Mouse (Mus musculus): Measurements from ENCODE around the gene Taf1b. TPM values are rescaled to one million over a fixed set of nuclear protein-coding genes. Genes with fewer than 3 reads are reported as not detected.

The Taf1b gene
- polyA plus RNA-seq, 1 experiment from 2014 or later = 27.6 TPM

DNA sequence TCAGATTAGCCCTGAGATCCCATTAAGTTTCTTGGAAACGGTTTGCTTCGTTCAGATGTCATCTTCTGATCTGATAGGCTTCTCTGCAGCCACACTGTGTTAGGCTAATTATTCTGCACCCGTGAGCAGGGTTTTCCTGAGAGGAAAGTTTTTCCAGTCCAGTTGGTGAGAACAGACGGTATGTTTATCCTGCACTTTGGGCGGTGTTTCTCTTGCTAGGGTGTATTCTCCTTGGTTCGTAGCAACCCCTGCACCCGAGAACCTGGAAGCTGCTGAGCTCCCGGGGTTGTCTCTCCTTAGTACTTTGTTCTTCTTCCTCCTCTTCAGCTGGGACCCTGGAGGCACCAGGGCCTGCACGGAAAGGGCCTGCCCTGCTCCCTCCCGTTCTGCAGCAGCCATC lies 108.0 kb downstream of the Taf1b start:
- no peak for TF ChIP-seq CTCF (IDR thresholded peaks at IDR 0.05; ENCODE audit: low read depth)
- no peak overlapping the region for H3K27ac ChIP-seq
- no peaks in the 10 kb centered on the region for H3K36me3 ChIP-seq (ENCODE audit: insufficient read depth, low read length)
- no peak overlapping the region for H3K4me3 ChIP-seq (replicated peaks; ENCODE audit: low read depth, low read length)
- H3K4me2 ChIP-seq (ENCODE audit: low read length) = no peak overlapping the region
- DNase-seq (ENCODE audit: low spot score) = no peak
- no peaks in the 10 kb centered on the region for H3K27me3 ChIP-seq (ENCODE audit: insufficient read depth, low read length)
- H3K9ac ChIP-seq (ENCODE audit: low read depth, low read length) = no peak overlapping the region
- no peak for ATAC-seq (replicated peaks; ENCODE audit: low FRiP score, low read depth)
- H3K4me1 ChIP-seq (replicated peaks; ENCODE audit: insufficient read depth, low read length) = no peaks in the 10 kb centered on the region
- WGBS = 63% methylated on average over 10 of the region's 10 CpGs
- no peaks in the 10 kb centered on the region for H3K9me3 ChIP-seq (replicated peaks; ENCODE audit: low read length)

Other genes with a start within 250 kb of the Taf1b start
- 2.3 and 2.8 TPM in 2 replicates for gene Grhl1, start 73.9 kb downstream of the Taf1b start, polyA plus RNA-seq (2015; fragmentation: Nextera tagmentation; extraction: Ambion mirVana)
- 15.4 and 17.2 TPM in 2 replicates for gene Klf11, start 152.9 kb downstream of the Taf1b start, polyA plus RNA-seq (2015; fragmentation: Nextera tagmentation; extraction: Ambion mirVana)
- 16.2 and 16.4 TPM in 2 replicates for gene Cys1, start 183.5 kb downstream of the Taf1b start, polyA plus RNA-seq (2015; fragmentation: Nextera tagmentation; extraction: Ambion mirVana)
- 101 and 136 TPM in 2 replicates for gene Rrm2, start 209.9 kb downstream of the Taf1b start, polyA plus RNA-seq (2015; fragmentation: Nextera tagmentation; extraction: Ambion mirVana)